22 mouse cellular contexts compared by ENCODE assay signal in genomic region chr13:90727816-90728215, GRCm38 (mm10).
"Had no signal": no experiment of that assay in that cellular context is flagged by ENCODE, and none has a peak within 500 bp of the region (broad histone marks: within the 10 kb centered on the region; RNA-seq: fewer than 3 reads in every experiment).

No protein-coding gene starts in this region.

- H3K36me3 ChIP-seq: limb, embryonic 12.5 days; liver, embryonic 12.5 days; liver, embryonic 15.5 days; midbrain, embryonic 12.5 days; midbrain, embryonic 15.5 days; neural tube, embryonic 12.5 days; neural tube, embryonic 15.5 days; stomach, embryonic 15.5 days had no signal

- H3K4me2 ChIP-seq: limb, embryonic 12.5 days; liver, embryonic 12.5 days; liver, embryonic 15.5 days; midbrain, embryonic 12.5 days; midbrain, embryonic 15.5 days; neural tube, embryonic 12.5 days; neural tube, embryonic 15.5 days; stomach, embryonic 15.5 days had no signal

- H3K27me3 ChIP-seq: limb, embryonic 12.5 days; liver, embryonic 12.5 days; liver, embryonic 15.5 days; midbrain, embryonic 12.5 days; midbrain, embryonic 15.5 days; neural tube, embryonic 12.5 days; neural tube, embryonic 15.5 days; stomach, embryonic 15.5 days had no signal

- H3K27ac ChIP-seq: left cerebral cortex, adult 2 months; limb, embryonic 12.5 days; liver, embryonic 12.5 days; liver, embryonic 15.5 days; macrophage; midbrain, embryonic 12.5 days; midbrain, embryonic 15.5 days; neural tube, embryonic 12.5 days; neural tube, embryonic 15.5 days; stomach, embryonic 15.5 days had no signal

- H3K4me3 ChIP-seq: left cerebral cortex, adult 2 months; limb, embryonic 12.5 days; liver, embryonic 12.5 days; liver, embryonic 15.5 days; midbrain, embryonic 12.5 days; midbrain, embryonic 15.5 days; neural tube, embryonic 12.5 days; neural tube, embryonic 15.5 days; stomach, embryonic 15.5 days had no signal

- H3K9me3 ChIP-seq: limb, embryonic 12.5 days; liver, embryonic 12.5 days; liver, embryonic 15.5 days; midbrain, embryonic 12.5 days; midbrain, embryonic 15.5 days; neural tube, embryonic 12.5 days; neural tube, embryonic 15.5 days; stomach, embryonic 15.5 days had no signal

- H3K9ac ChIP-seq: limb, embryonic 12.5 days; liver, embryonic 12.5 days; liver, embryonic 15.5 days; midbrain, embryonic 12.5 days; midbrain, embryonic 15.5 days; neural tube, embryonic 12.5 days; neural tube, embryonic 15.5 days; stomach, embryonic 15.5 days had no signal

- H3K4me1 ChIP-seq: liver, embryonic 12.5 days; liver, embryonic 15.5 days; midbrain, embryonic 15.5 days; stomach, embryonic 15.5 days had no signal

- DNase-seq: kidney, adult 18-20 months; kidney, adult 9 months; kidney, postnatal 36 days; layer of hippocampus, postnatal 36 days; liver; lung, adult 2 months; lung, postnatal 14 days; right cerebral cortex, adult 18-20 months; right cerebral cortex, postnatal 14 days; right cerebral cortex, postnatal 4 days; spleen, adult 18-20 months; thymus, postnatal 25 days had no signal

- ATAC-seq: liver, embryonic 12.5 days; midbrain, embryonic 15.5 days had no signal
